Mouse (Mus musculus) G1E-ER4 (cell line): ENCODE results near the gene Gm28035. TPM values are rescaled to one million over a fixed set of nuclear protein-coding genes. Genes with fewer than 3 reads are reported as not detected.

ENCODE experiments used
- GATA1 ChIP-seq: IDR thresholded peaks from one replicate; pipeline ENCODE4 v1.8.0; 2012; ENCODE audit warnings: low read length, inconsistent platforms
- polyA plus RNA-seq: library from polyadenylated mRNA; stranded (reverse); fragments of >175 nt; gene quantifications from 2 replicates; pipeline ENCODE4 v1.2.3, GENCODE M21; 2012

Gene Gm28035
- polyA plus RNA-seq, 1 experiment = 2.0 TPM

- no peak for TF ChIP-seq GATA1
These were observed 24.1 kb upstream of the Gm28035 start for GRCm38 (mm10) chr2:30216293-30216692.

- TF ChIP-seq GATA1 = no peak
These were observed 4.8 kb upstream of the Gm28035 start for GRCm38 (mm10) chr2:30235593-30235992.

GRCm38 (mm10) chr2:30236426-30237198 lies 3.8 kb upstream of the Gm28035 start:
- TF ChIP-seq GATA1 = no peak

- no peak for TF ChIP-seq GATA1
These were observed 3.0 kb upstream of the Gm28035 start, which contains the start of gene Lrrc8a for GRCm38 (mm10) chr2:30237199-30237880. TSS of gene Lrrc8a (plus strand) at chr2:30237715.

GRCm38 (mm10) chr2:30237881-30238280 lies 2.5 kb upstream of the Gm28035 start:
- no peak for TF ChIP-seq GATA1

GRCm38 (mm10) chr2:30238906-30239465 lies 1.4 kb upstream of the Gm28035 start:
- no peak for TF ChIP-seq GATA1

GRCm38 (mm10) chr2:30239777-30240176 lies 590 bp upstream of the Gm28035 start:
- no peak for TF ChIP-seq GATA1

- no peak for TF ChIP-seq GATA1
These were observed 2.1 kb downstream of the Gm28035 start for GRCm38 (mm10) chr2:30242509-30242908.

- TF ChIP-seq GATA1 = no peak
These were observed 3.0 kb downstream of the Gm28035 start for GRCm38 (mm10) chr2:30243391-30243790.

- TF ChIP-seq GATA1 = no peak
These were observed 4.3 kb downstream of the Gm28035 start for GRCm38 (mm10) chr2:30244595-30245178.

GRCm38 (mm10) chr2:30247036-30247435 lies 6.7 kb downstream of the Gm28035 start:
- TF ChIP-seq GATA1 = no peak

GRCm38 (mm10) chr2:30247681-30248080 lies 7.3 kb downstream of the Gm28035 start:
- no peak for TF ChIP-seq GATA1

- no peak for TF ChIP-seq GATA1
These were observed 8.8 kb downstream of the Gm28035 start for GRCm38 (mm10) chr2:30249182-30249581.

- no peak for TF ChIP-seq GATA1
These were observed 10.1 kb downstream of the Gm28035 start for GRCm38 (mm10) chr2:30250166-30251128.
